Mouse (Mus musculus) C2C12 (cell line): Measurements from ENCODE around the gene Dusp1.

ENCODE experiments used
- CTCF ChIP-seq: IDR thresholded peaks from one replicate; pipeline ENCODE4 v1.5.1; 2011; ENCODE audit not compliant: control insufficient read depth, insufficient read depth, insufficient read length
- MAX ChIP-seq: IDR thresholded peaks from one replicate; pipeline ENCODE4 v1.6.1; 2011; ENCODE audit warnings: mild to moderate bottlenecking, control low read depth
- MYOD1 ChIP-seq: IDR thresholded peaks from one replicate; pipeline ENCODE4 v1.6.1; 2011; ENCODE audit warnings: low read depth; ENCODE audit not compliant: control insufficient read depth, insufficient read length
- USF1 ChIP-seq: IDR thresholded peaks from one replicate; pipeline ENCODE4 v1.6.1; 2011; ENCODE audit warnings: low read depth, mild to moderate bottlenecking, control low read depth, moderate library complexity

DNA sequence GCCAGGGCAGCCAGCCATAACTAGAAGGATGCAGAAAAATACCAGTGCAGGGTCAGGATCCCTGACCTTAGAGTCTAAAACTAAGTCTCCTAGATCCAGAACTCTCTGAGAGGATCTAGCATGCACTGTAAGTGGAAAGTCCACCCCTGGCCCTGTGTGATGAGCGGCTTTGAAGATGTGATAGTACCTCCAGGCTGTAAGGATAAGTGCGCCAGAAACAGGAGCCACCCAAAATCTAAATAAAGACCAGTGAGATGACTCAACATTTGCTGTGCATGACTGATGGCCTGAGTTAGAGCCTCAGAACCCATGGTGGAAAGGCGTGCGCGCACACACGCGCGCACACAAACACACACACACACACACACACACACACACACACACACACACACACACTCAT is 46.9 kb upstream of the Dusp1 start:
- TF ChIP-seq CTCF (no peak), MAX (no peak), USF1 (no peak), MYOD1 (no peak)
